Mouse (Mus musculus) retina, postnatal 1 day (tissue): ENCODE results near the gene Szt2.

ENCODE experiments used
- DNase-seq: peaks from one replicate; pipeline ENCODE4 v3.0.0-alpha.2; 2012

Szt2 gene

DNA sequence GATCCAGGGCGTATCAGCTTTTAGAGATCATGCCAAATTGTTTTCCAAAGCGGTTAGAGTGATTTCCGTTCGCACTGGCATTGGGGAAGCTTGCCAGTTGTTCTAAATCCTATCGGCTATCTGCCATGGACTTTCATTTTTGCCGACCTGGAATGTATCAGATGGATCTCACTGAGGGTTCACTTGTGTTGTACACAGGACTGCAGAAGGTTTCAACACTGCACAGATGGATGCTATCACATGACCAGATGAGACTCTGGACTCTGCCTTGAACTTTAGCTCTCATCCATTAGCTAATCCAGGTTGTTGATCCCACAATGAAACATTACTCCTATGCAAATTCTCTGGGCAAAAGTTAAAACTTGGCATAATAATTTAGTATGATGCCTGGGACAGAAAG is 52.3 kb downstream of the Szt2 start:
- DNase-seq, result no peak

DNA sequence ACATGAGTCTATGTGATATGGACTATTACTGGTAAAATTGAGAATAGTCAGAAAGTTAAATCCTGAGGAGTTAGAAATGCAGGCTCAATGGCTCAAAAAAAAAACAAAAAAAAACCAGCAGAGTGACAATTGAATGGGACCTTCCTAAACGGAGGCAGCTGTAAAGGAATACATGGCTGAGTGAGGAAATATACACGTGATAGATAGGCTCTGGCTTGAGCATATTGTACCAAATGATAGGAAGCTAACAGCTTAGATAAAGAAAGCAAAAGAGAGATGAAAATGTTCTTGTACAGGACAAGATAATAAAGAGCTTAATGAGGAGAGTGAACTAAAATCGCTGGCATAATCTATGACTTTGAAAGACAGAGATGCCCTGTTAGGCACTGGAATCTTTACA is 54.8 kb downstream of the Szt2 start:
- DNase-seq, result no peak

DNA sequence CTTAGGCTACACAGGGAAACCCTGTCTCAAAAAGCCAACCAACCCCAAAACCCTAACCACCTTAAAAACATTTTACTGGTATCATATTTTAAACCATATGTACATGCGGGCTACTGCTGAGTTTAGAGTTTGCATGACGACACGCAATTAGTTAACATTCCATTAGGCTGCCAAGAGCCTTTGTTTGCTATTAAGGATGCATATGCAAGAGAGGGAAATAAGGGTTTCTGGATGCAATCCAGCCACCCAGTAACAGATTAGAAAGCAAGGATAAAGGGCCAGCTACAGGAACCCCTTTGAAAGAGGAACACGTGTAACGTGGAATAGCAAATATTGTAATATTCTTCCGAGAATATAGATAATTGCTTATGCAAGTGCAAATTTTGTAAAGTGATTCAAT is 55.4 kb downstream of the Szt2 start:
- DNase-seq, result no peak

DNA sequence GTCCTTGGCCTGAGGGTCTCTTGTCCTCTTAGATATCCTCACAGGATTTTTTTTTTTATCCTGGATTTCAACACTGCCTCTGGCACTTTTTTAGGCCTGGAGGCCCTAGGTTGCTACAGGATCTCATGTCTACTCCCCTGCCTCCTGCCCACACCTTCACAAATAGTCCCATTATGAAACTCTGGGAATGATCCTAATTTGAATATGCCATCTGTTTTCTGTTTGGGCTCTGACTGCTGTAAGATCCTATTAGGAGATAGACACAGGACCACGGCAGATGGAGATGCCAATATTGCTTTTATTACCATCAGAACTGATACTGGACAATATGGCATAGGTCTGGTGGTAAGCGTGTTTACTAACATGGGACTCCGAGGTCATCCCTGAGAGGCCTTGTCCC is 57.2 kb downstream of the Szt2 start:
- no peak for DNase-seq

DNA sequence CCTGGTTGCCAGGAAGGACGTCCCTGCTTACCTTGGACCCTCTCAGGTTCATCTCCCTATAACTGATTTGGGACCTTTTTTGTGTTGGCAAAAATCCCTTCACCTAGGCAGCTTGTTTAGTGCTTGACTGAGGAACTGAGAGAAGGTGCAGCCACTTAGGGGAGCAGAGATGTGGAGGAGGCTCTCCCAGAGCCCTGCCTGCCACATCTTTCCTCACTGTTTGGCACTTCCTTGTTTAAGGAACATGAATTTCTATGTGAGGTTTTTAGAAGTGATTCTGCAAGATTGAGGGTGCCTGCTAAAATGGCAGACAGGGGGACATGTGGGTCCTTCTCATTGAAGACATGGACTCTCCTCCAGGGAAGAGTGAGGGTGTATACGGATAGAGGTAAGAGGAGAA is 58.2 kb downstream of the Szt2 start:
- DNase-seq, result no peak

- DNase-seq, result no peak
These were observed 61.4 kb downstream of the Szt2 start for GRCm38 (mm10) chr4:118347529-118348309.

GRCm38 (mm10) chr4:118341447-118341846 is 67.6 kb downstream of the Szt2 start:
- DNase-seq, result no peak

DNA sequence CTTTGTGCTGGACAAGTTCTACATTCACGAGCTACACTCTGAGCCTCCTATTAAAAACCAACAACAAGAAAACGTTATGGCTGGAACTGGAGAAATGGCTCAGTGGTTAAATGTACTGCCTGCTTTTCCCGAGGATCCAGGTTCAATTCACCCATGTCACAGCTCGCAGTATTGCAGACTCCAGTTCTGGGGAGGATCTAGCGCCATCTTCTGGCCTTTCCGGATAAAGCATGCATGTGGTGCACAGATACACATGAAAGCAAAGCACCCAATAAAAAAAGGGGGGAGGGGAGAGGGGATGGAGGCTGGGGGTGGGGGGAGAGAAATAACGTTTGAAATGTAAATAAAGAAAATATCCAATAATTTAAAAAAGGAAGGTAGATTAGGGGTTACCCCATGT is 72.4 kb downstream of the Szt2 start:
- peak; percentile 80 for DNase-seq

- DNase-seq, result no peak
These were observed 73.1 kb downstream of the Szt2 start for GRCm38 (mm10) chr4:118335991-118336390.

DNA sequence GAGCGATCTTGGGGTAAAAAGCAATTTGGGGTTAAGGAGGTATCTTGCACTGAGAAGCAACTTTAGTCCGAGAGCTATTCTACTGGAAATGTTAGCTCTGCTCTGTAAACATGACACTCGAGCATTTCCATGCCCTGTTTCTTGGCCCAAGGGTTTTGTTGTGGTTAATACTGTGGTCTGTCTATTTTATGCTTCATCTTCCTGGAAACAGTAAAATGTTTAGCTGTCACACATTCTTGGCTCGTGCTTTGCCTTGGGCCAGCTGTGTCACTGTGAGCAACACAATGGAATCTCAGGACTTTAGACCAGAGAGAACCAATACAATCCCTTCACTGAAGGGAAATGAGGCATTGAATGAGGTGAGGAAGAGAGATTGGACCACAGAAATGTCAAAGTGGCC is 77.3 kb downstream of the Szt2 start:
- no peak for DNase-seq

- no peak for DNase-seq
These were observed 82.6 kb downstream of the Szt2 start for GRCm38 (mm10) chr4:118326476-118326875.

DNA sequence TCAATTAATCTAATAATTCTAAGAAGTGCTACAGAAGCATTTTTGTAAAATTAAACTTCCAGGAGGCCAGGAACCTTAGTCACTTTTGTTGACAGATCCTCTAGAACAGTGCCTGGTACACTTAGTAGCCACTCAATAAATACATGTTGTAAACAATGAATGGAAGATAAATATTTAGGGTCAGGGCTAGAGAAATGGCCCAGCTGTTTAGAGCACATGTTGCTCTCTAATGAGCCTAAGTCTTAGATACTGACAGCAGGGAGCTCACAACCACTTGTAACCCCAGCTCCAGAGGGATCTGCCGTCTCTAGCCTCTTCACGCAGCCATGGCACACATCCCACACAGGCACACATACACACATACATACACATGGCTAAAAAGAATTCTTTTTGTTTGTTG is 88.4 kb downstream of the Szt2 start:
- DNase-seq, result no peak

DNA sequence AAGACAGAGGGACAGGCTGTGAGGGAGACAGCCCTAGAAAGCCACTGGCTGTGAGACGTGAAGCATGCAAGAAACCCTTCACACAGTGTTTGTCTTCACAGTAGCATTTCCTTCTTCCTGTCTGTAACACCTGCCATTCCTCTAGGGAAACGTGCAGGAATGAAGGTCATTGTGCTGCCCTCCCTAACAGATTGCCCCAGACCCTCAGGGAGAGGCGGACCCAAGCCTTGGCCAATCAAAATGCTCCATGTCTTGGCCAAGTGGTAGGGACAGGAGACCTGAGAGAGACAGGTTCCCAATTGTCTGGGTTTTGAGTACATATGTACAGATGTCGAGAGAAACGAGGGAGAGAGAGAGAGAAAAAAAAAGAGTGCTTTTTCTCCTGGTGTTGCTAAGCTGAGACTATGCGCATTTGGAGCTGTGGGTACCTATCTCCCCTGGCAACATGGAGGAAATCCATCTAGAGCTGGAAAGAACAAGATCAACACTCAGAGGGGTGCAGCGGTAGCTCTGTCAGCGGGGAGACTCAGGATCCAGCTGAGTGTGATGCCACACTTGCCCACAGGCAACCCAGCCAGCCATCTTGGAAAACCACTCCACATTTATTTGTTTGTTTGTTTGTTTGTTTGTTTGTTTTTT is 89.2 kb downstream of the Szt2 start:
- DNase-seq, result peak; percentile 37

GRCm38 (mm10) chr4:118316662-118317061 is 92.4 kb downstream of the Szt2 start:
- DNase-seq, result no peak

DNA sequence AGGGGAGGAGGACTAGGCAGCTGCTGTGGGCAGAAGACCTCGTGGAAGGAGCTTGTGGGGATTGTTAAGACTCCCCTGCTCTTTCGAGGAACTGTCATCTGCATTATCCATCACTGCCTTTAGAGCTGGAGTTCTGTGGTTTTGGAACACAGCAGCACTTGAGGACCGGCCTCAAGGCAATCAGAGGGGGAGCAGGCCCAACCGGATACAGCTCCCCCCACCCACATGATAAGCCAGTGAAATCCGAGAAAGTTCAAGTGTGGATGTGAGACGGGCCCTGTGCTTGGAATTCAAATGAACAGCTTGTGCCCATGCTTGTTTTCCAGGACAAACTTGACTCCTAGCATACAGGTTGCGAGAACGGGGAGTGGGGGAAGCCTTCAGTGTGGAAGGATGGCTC is 93.8 kb downstream of the Szt2 start:
- DNase-seq, result no peak
